Mouse (Mus musculus) MEL-GATA-1-ER (cell line): ENCODE results near the gene Phgr1.
A peak's percentile ranks its signal among the peaks of the same experiment; 100 is the strongest.

Experiments used
- DNase-seq: peaks from one replicate; pipeline ENCODE4 v3.0.0-alpha.2; 2012; ENCODE audit warnings: low read depth; ENCODE audit errors: extremely low read depth

Phgr1 gene

DNA sequence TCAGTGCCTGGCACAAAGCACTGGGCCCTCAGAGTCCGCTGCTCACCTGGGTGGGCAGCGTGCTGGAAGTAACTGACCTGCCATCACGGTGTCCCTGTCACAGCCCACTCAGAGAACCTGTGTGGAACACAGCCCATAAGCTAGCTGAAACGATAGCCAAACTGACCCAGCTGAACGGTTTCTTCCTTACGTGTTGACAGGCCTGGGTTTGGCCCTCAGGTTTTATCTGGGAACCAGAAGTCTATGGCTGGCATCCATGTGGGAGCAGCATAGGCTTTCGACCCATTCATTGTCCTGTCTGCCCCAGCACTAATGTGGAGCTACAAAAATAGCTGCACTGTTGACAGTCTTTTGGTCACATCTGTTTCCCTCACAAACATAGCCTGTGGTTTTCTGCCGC lies 22.1 kb upstream of the Phgr1 start:
- no peak for DNase-seq

DNA sequence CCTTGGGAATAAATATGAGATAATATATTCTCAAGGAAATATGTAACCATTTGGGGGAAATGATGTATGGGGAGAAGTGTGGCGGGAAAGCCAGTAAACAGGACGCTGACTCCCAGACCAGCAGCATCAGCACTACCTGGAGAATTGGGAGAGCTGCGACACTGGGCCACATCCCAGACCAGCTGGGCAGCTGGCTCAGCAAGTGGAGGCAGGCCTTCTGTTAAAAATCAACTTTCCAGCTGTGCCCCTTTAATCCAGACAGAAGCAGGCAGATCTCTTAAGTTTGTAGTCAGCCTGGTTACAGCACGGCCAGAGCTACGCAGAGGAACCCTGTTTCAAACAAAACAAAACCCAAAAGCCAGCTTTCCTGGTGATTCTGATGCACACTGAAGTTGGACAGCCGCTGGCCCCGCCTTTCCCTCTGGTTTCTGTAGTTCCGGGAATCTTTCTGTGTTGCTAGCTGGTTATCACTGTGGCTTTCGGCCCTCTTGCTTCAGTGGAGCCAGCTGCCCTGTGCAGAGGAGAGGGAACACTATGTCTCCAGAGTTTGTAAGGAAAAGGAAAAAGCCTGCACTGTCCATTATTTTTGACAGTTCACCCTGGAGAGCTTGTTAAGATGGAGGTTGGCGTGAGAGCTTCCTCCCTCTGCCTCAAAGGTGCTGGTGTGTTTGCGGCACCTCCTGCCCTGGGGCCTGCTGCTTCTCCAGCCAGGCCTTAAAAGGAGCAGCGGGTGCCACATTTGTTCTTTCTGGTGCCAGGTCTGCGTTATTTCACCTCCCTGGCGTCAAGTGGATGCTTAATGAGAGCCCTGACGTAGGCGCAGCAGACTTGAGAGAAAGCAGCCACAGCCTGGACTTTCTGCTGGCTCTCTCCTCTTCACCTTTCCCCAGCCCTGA lies 20.4 kb upstream of the Phgr1 start:
- no peak for DNase-seq

DNA sequence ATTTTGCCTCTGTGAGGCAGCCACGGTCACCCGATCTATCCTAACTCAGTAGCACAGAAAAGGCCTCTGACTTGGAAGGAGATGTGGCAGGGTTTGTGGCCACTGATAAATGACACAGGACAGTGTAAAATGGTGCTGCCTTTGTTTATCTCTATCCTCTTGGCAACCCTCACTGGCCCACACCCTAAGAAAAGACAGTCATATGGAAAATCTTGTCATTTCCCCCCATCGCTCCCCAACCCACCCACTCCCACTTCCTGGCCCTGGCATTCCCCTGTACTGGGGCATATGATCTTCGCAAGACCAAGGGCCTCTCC lies 19.8 kb upstream of the Phgr1 start:
- DNase-seq, result no peak

DNA sequence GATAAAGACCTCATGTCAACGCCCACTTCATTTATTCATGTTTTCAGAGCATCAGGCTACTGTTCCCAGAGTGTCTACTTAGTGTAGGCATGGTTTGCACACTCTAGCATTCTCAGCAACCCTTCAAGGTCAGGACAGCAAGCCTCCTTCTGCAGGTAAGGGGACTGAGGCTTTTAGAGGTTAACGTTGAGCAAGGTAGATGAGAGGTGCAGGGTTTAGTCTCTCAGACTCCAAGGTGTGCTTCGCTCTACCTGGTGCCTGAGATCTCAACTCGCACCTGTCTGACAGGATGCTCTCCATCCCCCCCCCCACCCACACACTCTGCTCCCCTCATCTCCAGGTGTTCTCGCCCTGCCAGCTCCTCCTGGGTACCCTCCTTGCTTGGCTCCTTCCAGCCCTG lies 18.4 kb upstream of the Phgr1 start:
- DNase-seq, result no peak

DNA sequence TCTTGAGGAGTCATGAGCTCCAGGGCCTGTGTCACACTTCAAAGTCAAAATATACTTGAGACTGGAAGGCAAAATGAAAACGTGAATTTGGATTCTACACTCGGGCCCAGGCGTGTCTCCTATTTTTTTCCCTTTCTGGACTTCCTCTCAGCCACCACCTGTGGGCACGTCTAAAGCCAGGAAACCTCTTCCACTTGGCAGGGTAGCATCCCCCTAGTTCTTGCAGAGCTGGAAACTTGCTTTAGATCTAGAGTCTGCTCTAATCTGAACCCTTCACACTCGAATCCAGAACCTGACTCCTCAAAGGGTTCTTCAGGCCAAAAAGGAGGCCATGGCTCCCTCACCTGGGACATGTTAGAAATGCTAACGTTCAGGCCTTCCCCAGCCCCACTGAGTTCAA lies 17.2 kb upstream of the Phgr1 start:
- DNase-seq, result no peak

DNA sequence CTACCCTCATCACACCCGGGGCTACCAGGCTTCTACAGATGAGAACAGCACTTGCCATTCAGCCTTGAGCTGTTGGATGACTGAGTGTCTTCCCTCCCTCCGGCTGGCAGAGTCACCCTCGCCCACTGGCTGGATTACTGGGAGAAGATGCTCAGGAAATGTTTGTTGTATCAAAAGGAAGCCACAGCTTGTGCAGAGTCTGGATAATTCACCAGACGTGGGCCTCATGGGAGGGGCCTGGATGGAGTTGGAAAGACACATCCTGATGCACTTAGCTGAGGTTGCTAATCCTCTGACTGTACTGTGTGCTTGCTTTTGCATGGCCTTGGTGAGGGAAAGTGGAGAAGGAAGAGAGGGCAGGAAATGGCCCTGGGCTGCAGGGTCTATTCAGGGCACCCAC lies 16.5 kb upstream of the Phgr1 start:
- DNase-seq, result no peak

DNA sequence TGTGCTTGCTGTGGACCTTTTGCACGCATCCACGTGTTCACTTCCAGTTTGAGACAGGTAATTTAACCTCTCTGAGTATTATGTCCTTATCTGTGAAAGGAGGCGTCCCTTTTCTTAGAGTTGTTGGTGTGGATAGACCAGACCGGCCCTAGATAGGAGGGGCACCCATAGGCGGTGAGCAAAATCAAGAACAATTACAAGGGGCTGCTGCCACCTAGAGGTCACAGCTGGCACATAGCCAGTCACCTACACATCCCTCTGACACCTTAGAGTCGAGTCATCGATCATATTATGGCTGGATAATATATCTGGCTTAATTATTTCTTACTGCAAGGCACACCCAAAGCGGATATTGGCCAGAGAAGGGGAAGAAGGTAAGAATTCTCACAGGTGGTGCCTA lies 12.7 kb upstream of the Phgr1 start:
- peak; percentile 60 for DNase-seq

DNA sequence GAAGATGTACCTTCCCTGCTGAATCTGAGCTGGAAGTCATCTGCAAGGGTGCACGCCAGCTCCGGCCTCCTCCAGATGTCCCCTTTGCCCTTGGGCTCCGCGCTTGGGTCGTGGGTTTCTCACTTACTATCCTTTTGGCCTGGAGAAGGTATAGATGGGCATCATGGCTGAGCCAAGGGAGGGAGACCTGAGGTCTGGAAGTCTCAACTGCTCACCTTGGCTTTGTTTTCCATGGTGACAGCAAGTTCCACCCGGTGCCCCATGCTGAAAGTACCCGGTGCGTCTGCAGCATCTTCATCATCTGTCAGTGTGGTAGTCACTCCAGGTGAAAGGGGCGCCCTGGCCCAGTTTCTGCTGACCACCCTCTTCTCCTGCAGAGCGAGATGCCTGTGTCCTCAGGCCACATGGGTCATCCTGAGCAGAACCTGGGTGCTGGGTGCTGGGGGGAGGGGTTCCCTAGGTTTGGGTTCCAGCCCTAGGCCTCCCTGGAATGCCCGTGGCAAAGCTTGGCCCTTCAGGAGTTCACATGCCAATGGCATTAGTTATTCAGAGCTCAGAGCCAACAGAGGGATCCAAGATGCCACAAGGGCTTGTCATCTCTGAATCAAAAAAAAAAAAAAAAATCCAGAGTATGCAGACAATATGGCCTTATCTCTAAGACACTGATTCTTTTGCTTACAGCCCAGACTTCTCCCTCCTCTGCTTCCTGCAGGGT lies 12.1 kb upstream of the Phgr1 start:
- no peak for DNase-seq

DNA sequence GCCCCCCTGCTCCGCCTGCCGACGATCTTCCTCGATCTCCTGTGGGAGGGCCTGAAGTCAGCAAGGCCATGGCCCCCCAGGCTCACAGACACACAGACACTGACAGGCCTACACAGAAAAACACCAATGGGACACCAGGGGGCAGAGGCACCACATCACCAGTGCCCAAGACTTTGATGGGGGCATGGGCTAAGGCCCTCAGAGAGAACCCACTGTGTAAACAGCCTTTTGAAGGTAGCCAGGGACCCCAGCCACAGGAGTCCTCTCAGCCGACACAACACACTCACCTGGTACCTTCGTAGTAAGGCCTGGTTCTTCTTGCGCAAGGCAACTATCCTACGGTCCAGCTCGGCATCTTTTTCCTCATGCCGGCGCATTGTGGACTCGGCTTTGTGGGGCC lies 11.2 kb upstream of the Phgr1 start:
- DNase-seq, result no peak

DNA sequence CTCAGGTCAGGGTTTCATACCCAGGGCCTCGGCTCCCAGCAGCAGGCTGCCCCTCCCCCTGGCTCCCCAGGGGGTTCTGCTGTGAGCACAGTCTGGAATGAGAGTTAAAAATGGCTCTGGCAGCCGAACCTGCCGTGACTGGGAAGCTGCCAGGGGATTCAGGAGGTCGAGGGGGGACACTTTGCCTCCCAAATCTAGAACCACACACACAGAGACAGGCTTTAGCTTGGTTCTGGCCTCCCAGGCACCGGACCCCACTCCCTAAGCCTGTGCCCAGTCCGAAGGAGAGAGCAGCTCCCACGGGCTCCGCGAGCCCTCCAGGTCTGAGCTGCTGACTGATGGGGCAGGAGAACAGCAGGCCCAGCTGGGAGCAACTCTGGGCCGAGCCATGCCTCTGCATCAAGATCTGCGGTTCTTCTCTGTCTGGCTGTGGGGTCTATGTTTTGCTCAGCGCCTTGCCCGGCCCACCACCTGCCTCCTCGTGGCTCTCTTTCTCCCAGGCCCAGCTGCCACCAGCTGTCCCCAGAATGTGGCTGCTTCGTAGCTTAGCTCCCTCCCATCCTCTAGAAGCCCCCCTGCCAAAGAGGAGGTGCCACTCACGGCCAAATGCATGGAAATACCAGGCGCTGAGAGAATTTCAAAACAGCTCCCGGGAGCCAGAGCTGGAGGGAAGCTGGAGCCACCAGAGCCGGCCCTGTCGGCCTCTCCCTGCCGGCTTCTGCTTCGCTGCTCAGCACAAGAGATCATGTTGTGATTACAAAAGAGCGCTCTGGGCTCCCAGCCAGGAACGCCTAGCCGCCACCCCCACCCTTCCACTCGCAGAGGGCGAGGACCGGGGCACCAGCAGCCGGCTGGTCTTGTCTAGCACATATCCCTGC lies 10.4 kb upstream of the Phgr1 start, which contains the start of gene Ccdc9b:
Ccdc9b (minus strand) TSS at position 756 of the 878 bp plus-strand sequence.
- DNase-seq, result peak; percentile 64

DNA sequence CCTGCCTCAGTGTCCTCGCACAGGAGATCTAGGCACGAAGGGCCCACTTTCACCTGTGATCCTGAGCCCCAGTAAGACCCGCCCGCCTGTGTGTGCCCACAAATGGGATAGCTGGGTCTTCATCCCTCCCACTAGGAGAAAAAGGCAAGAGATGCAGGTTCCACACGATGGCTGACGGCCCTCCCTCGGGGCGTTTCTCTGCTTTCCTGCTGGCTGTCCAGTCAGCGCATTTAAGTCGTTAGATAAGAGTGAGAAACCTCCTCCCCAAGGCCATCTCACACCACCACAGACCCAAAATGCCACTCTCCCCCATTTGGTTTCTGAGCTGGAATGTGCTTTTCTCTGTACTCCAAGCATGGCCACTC lies 9.8 kb upstream of the Phgr1 start:
- DNase-seq, result peak; percentile 64

DNA sequence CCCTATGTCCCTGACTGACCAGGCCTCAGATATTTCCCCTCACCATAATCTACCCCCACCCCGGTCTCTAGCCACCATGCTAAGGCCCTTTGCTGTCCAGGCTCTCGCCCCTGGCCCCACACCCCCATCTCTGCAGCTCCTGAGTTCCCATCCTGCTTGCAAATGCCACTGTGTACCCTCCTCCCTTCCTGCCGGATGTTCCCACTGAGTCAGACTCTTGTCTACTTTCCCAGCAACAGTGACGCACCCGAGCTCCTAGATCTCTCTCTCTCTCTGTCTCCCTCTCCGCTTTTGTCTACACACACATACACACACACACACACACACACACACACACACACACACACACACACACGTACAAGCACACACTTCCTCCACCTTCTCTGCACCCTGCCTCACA lies 9.1 kb upstream of the Phgr1 start:
- no peak for DNase-seq

DNA sequence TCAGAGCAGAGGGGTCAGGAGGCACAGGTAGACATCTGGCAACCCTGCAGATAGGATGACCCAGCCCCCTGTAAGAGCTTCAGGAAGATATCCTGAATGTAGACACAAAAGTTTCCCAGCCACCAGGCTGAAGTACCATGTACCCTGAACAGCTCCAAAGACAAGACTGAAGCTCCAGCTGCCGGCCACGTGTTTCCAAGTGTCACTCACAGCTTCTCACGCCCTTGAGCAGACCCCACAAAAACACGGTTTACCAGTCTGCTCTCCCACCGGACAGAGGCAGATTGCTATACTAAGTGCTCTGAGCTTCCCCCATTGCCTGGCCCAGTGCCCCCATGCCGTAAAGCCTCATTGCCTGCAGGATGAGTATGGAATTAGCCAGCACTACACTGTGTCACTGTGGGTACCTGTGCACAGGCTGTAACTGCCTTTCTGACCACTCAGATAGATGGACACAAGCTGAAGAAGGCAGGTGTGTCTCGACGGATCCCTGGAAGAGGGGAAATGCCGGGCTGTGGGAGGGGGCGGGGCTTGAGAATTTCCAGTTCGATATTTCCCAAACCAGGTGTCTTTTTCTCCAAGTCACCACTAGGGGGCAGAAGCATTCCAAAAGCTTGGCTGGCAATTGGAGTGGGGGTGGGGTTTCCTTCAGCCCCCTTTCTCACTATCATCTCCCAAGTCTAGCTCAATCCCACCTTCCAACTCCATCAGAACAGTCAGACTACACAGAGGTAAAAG lies 8.3 kb upstream of the Phgr1 start:
- DNase-seq, result no peak

DNA sequence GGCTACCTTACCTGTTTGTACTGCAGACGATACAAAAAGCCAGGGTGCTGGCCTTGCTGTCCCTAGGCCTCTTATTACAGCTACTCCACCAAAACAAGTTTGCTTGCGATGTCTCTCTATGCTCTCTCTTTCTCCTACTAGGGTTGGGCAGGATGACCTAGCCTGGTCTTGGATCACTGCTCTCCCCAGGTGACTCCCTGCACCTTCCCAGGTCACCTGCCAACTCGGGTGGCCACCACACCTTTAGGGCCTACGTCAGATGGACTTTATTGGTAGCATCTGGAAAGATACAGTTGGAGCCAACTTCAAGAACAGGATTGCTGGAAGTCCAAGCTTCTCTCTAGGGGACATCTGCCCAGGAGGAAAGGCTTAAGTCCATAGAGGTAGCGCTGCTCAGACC lies 7.7 kb upstream of the Phgr1 start:
- DNase-seq, result no peak

DNA sequence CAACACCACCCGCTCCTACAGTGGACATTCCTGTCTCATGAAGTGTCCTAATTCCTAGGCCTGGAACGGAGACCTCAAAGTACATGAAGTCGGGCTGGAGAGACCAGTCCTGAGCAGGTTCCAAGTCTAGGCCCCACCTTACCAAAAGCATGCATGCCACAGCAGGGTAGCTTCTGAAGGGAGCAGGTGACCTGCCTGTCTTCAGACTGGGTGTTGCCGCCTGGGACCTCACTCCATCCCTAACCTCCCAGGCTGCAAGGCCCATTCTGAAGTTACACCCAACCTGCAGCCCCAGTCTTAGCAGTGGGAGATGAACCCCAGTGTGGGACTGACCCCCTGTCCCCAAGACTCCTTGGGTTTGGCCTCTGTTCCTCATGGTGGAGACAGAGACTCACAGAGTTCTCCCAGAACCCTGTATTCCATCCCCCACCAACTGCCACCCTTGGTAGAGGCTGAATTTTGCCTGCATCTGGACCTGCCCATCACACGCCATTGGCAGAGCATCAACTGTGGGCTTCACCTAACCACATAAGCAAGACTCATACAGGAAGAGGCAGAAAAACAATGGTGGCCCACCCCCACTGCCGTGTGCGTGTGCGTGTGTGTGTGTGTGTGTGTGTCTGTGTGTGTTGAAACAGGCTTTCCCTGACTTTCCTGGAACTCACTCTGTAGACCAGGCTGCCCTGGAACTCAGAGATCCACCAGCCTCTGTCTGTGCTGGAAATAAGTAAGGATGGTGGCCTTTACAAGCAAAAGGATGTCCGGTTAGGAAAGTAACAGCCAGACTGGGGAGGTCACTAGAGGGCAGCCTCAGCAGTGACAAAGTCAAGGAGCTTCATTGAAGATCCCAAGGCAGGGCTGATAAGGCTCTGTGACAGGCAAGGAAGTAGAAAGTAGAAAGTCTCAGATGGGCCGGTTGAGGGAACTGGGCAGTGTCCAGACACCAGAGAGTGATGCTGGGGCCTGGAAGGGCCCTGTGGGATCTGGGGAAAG lies 6.2 kb upstream of the Phgr1 start:
- DNase-seq, result no peak

DNA sequence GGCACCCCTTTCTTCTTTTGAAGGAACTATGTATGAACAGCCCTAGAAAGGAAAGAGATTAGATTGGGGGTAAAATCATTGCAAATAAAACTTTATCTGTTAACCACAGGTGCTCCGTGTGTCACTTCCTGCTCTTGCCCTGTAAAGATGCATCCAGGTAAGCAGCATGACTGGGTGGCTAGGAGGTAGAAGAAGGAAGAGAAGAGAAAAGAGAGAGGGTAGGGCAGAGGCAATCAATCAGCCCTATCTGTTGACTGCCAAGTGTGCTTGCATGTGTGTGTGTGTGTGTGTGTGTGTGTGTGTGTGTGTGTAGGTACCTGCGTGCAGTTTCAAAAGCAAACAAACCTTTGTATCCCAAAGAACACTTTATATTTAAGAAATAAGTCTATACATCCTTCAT lies 2.0 kb downstream of the Phgr1 start:
- DNase-seq, result no peak

DNA sequence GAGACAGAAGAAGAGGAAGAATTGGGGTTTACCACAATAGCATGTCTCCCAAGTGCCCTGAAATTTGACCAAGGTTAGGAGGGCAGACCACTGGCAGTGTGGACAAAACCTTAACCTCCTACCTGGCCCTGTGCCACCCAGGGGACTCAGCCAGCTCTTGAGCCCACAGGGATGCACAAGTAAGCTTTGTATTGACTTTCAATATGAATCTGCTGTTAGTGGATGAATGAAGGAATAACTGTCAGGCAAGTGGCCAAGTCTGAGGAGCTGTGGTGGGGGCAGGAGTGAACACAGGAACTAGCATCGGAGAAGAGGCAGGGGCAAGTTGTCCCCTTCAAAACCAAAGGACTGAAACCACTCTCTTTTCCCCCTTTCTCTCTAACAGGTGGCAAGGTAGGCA lies 2.8 kb downstream of the Phgr1 start:
- no peak for DNase-seq

DNA sequence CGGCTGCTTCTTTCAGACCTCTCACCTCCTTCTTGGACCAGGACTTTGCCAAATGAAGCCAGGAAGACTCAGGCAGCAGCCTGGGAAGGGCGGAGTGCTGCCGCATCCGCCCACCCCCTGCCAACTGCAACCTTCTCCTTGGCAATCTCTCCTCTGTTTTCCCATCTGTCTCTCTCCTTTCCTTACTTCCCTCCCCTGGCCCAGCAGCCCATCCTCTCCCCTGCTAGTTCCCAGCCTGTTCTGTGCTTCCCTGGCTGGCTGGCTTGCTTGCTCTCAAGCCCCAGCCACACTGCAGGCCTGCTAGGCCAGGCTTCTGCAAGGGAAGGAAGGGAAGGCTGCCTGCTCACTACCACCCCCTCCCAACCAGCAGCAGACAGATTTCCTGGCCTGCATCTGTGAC lies 3.3 kb downstream of the Phgr1 start:
- no peak for DNase-seq

DNA sequence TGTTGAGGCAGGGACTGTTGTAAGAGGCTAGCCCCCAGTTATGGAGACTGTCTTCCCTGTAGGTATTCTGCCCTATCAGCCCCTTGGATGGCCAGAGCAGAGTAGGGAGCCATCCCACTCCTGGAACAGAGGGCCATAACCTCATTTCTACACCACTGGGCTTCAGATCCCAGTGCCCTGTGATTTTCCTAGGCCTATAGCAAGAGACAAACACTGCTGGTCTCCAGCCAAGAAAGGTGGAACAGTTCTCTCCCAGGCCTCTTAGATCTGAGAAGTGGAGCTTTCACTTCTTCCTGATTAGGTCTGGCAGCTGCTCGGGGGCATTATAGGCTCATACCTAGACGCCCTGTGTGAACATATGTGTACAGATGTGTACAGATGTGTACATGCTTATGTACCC lies 3.7 kb downstream of the Phgr1 start:
- DNase-seq, result no peak

DNA sequence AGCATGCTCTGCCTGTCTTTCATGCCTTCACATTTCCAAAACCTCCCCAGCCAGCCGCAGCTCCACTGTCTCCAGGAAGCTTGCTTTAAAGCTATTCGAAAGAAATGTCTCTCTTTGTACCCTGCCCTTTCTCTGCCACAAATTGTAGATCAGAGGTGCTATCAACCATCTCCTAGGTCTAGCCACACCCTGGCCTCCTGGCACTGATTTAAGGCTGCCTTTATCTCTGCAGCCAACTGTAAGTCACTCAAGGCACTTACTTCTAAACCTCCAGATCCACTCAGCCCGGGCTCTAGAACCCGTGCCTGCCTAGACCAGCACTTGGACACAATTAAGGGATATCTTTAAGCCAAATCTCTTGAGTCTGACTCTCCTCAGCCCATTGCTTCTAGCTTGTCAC lies 5.8 kb downstream of the Phgr1 start:
- no peak for DNase-seq
